Mouse (Mus musculus) stomach, postnatal 0 days (tissue): ENCODE measurements around the gene Unc13b. TPM values are rescaled to one million over a fixed set of nuclear protein-coding genes. Genes with fewer than 3 reads are reported as not detected.

Experiments
- ATAC-seq: fragments of 200-750 bp; cut with Nextera tagmentation; 2 replicates; pipeline ENCODE4 v1.8.0; 2017; ENCODE audit not compliant: low FRiP score, low TSS enrichment
- DNase-seq: peaks from one replicate; pipeline ENCODE4 v3.0.0-alpha.2; 2016; ENCODE audit warnings: low spot score
- H3K27ac ChIP-seq: fragments of 300-500 bp; sonication (generic); replicated peaks from 2 replicates; pipeline ENCODE4 v1.5.1; 2014; ENCODE audit warnings: mild to moderate bottlenecking, control low read depth
- H3K27me3 ChIP-seq: fragments of 300-500 bp; sonication (generic); 2 replicates; pipeline ENCODE4 v1.6.1; 2014; ENCODE audit warnings: low read length; ENCODE audit not compliant: control insufficient read depth, insufficient read depth
- H3K36me3 ChIP-seq: fragments of 300-500 bp; sonication (generic); 2 replicates; pipeline ENCODE4 v1.6.1; 2014; ENCODE audit warnings: low read length, mixed read lengths; ENCODE audit not compliant: control insufficient read depth, insufficient read depth
- H3K4me1 ChIP-seq: fragments of 300-500 bp; sonication (generic); replicated peaks from 2 replicates; pipeline ENCODE4 v1.6.1; 2014; ENCODE audit warnings: antibody characterized with exemption; ENCODE audit not compliant: control insufficient read depth, insufficient read depth
- H3K4me2 ChIP-seq: fragments of 300-500 bp; sonication (generic); replicated peaks from 2 replicates; pipeline ENCODE4 v1.6.1; 2014; ENCODE audit warnings: low read depth, mild to moderate bottlenecking, control low read depth, moderate library complexity
- H3K4me3 ChIP-seq: fragments of 300-500 bp; sonication (generic); 2 replicates; pipeline ENCODE4 v1.5.1; 2014; ENCODE audit warnings: low read depth, low read length, control low read depth
- H3K9ac ChIP-seq: fragments of 300-500 bp; sonication (generic); 2 replicates; pipeline ENCODE4 v1.6.1; 2014; ENCODE audit warnings: mild to moderate bottlenecking, low read length, control low read depth, mixed read lengths
- H3K9me3 ChIP-seq: fragments of 300-500 bp; sonication (generic); 2 replicates; pipeline ENCODE4 v1.6.1; 2016; ENCODE audit warnings: low read length; ENCODE audit not compliant: control insufficient read depth
- CTCF ChIP-seq: IDR thresholded peaks from 2 replicates; pipeline ENCODE4 v1.5.1; 2016; ENCODE audit warnings: antibody characterized with exemption, low read depth, mild to moderate bottlenecking, moderate library complexity
- EP300 ChIP-seq: optimal IDR thresholded peaks from 2 replicates; pipeline ENCODE3; 2016; ENCODE audit warnings: antibody characterized with exemption
- WGBS: fragments of 180-500 bp; shearing (Covaris S2); extraction: QIAGEN DNeasy Blood & Tissue Kit; methylation state at CpG from one replicate; pipeline ENCODE4 v1.1.7; 2014; 5-methylcytosine and 5-hydroxymethylcytosine counted together
- polyA plus RNA-seq: library from polyadenylated mRNA; unstranded; fragments of >200 nt; fragmentation: Nextera tagmentation; extraction: Ambion mirVana; gene quantifications from 2 replicates; pipeline ENCODE4 v1.2.1, GENCODE M21; 2015

Gene Unc13b
- polyA plus RNA-seq, 1 experiment from 2014 or later, result 3.2 TPM

- Histone ChIP-seq H3K27me3 (no peaks in the 10 kb centered on the region), H3K4me2 (peak overlapping the region; percentile 53), H3K9me3 (no peaks in the 10 kb centered on the region), H3K27ac (no peak overlapping the region), H3K36me3 (no peaks in the 10 kb centered on the region), H3K4me1 (no peaks in the 10 kb centered on the region), H3K9ac (no peak overlapping the region), H3K4me3 (no peak overlapping the region)
- ATAC-seq (no peak), DNase-seq (no peak)
- TF ChIP-seq EP300 (no peak), CTCF (no peak)
- WGBS, result 5% methylated on average over 2 of the region's 2 CpGs
Measured at GRCm38 (mm10) chr4:43267323-43267658, 208.5 kb downstream of the Unc13b start.

- Histone ChIP-seq H3K4me1 (no peaks in the 10 kb centered on the region), H3K4me2 (no peak overlapping the region), H3K27ac (no peak overlapping the region), H3K9me3 (no peaks in the 10 kb centered on the region), H3K9ac (no peak overlapping the region), H3K36me3 (no peaks in the 10 kb centered on the region), H3K27me3 (no peaks in the 10 kb centered on the region), H3K4me3 (no peak overlapping the region)
- 84% methylated on average over 5 of the region's 5 CpGs for WGBS
- DNase-seq (no peak), ATAC-seq (no peak)
- TF ChIP-seq CTCF (no peak), EP300 (no peak)
Measured at GRCm38 (mm10) chr4:43285476-43285875, 226.7 kb downstream of the Unc13b start.

- H3K9me3 ChIP-seq, result no peaks in the 10 kb centered on the region
- TF ChIP-seq EP300 (no peak), CTCF (no peak)
- no peak overlapping the region for H3K9ac ChIP-seq
- H3K36me3 ChIP-seq, result no peaks in the 10 kb centered on the region
- WGBS, result 64% methylated on average over 3 of the region's 3 CpGs
- no peak overlapping the region for H3K4me2 ChIP-seq
- no peaks in the 10 kb centered on the region for H3K4me1 ChIP-seq
- no peak for DNase-seq
- no peak for ATAC-seq
- H3K27me3 ChIP-seq, result no peaks in the 10 kb centered on the region
- no peak overlapping the region for H3K4me3 ChIP-seq
- no peak overlapping the region for H3K27ac ChIP-seq
Measured at GRCm38 (mm10) chr4:43287305-43287704, 228.6 kb downstream of the Unc13b start.

- no peak overlapping the region for H3K9ac ChIP-seq
- no peaks in the 10 kb centered on the region for H3K27me3 ChIP-seq
- 27% methylated on average over 6 of the region's 6 CpGs for WGBS
- H3K4me2 ChIP-seq, result no peak overlapping the region
- no peaks in the 10 kb centered on the region for H3K36me3 ChIP-seq
- TF ChIP-seq EP300, result no peak
- TF ChIP-seq CTCF, result peak; percentile 54
- ATAC-seq (no peak), DNase-seq (peak; percentile 22)
- H3K9me3 ChIP-seq, result no peaks in the 10 kb centered on the region
- no peak overlapping the region for H3K27ac ChIP-seq
- H3K4me3 ChIP-seq, result no peak overlapping the region
- H3K4me1 ChIP-seq, result no peaks in the 10 kb centered on the region
Measured at GRCm38 (mm10) chr4:43294001-43294400, 235.2 kb downstream of the Unc13b start.

- H3K9ac ChIP-seq, result no peak overlapping the region
- no peaks in the 10 kb centered on the region for H3K36me3 ChIP-seq
- no peak overlapping the region for H3K4me3 ChIP-seq
- no peaks in the 10 kb centered on the region for H3K27me3 ChIP-seq
- H3K27ac ChIP-seq, result no peak overlapping the region
- WGBS, result 57% methylated on average over 11 of the region's 11 CpGs
- ATAC-seq (no peak), DNase-seq (no peak)
- H3K9me3 ChIP-seq, result no peaks in the 10 kb centered on the region
- no peak for TF ChIP-seq CTCF
- TF ChIP-seq EP300, result no peak
- no peaks in the 10 kb centered on the region for H3K4me1 ChIP-seq
- no peak overlapping the region for H3K4me2 ChIP-seq
Measured at GRCm38 (mm10) chr4:43309696-43310338, 251.1 kb downstream of the Unc13b start.

Other genes starting within 250 kb of the Unc13b start
- gene Fam205a1, start 205.1 kb upstream of the Unc13b start, polyA plus RNA-seq, result not detected in 2 replicates
- 0.07 and 0.12 TPM in 2 replicates for gene Gm12394, start 202.2 kb upstream of the Unc13b start, polyA plus RNA-seq
- gene Fam205c, start 184.7 kb upstream of the Unc13b start, polyA plus RNA-seq, result 0.11 TPM in 2 replicates
- 6.1 and 6.5 TPM in 2 replicates for gene Phf24, start 142.3 kb upstream of the Unc13b start, polyA plus RNA-seq
- 9.0 and 9.4 TPM in 2 replicates for gene Dnajb5, start 109.1 kb upstream of the Unc13b start, polyA plus RNA-seq
- gene 1700022I11Rik, start 89.3 kb upstream of the Unc13b start, polyA plus RNA-seq, result 0.41 and 0.46 TPM in 2 replicates
- 280 and 282 TPM in 2 replicates for gene Vcp, start 58.4 kb upstream of the Unc13b start, polyA plus RNA-seq
- gene Fancg, start 48.4 kb upstream of the Unc13b start, polyA plus RNA-seq, result 7.0 and 7.7 TPM in 2 replicates
- 10.3 and 11.0 TPM in 2 replicates for gene Pigo, start 33.1 kb upstream of the Unc13b start, polyA plus RNA-seq
- 151 and 157 TPM in 2 replicates for gene Stoml2, start 27.2 kb upstream of the Unc13b start, polyA plus RNA-seq
- 9.0 and 10.0 TPM in 2 replicates for gene Fam214b, start 12.7 kb upstream of the Unc13b start, polyA plus RNA-seq
- gene Atp8b5, start 208.2 kb downstream of the Unc13b start, polyA plus RNA-seq, result 0.23 and 0.41 TPM in 2 replicates